Mouse (Mus musculus) heart, adult 10 weeks (tissue): ENCODE data around the gene Sec13. TPM values are rescaled to one million over a fixed set of nuclear protein-coding genes. Genes with fewer than 3 reads are reported as not detected.

Source experiments
- polyA plus RNA-seq: library from polyadenylated mRNA; stranded (reverse); fragments of 350-450 nt; fragmentation: Illumina TruSeq; extraction: RNeasy Lipid Tissue Mini Kit (QIAGEN cat#74804); gene quantifications from one replicate; pipeline ENCODE4 v1.2.3, GENCODE M21; 2014; ENCODE audit warnings: low read depth, low replicate concordance

Gene Sec13
- polyA plus RNA-seq: 93.8 TPM

GRCm38 (mm10) chr6:113740236-113741217 is at the start of gene Sec13:
Gene Sec13 (minus strand): TSS chr6:113740743.

GRCm38 (mm10) chr6:113719878-113720277 is 20.7 kb downstream of the Sec13 start, which contains the start of gene Ghrl:
Gene Ghrl (minus strand): TSS chr6:113719880.

GRCm38 (mm10) chr6:113696582-113697221 is 43.8 kb downstream of the Sec13 start, which contains the start of gene Tatdn2:
Gene Tatdn2 (plus strand): TSS chr6:113697050.

Other genes starting within 250 kb of the Sec13 start
- gene Prrt3, start 238.8 kb downstream of the Sec13 start, polyA plus RNA-seq: not detected
- 70.3 TPM for gene Emc3, start 209.1 kb downstream of the Sec13 start, polyA plus RNA-seq
- 0.08 TPM for gene Fancd2, start 209.1 kb downstream of the Sec13 start, polyA plus RNA-seq
- gene Fancd2os, start 140.0 kb downstream of the Sec13 start, polyA plus RNA-seq: not detected
- gene Brk1, start 136.0 kb downstream of the Sec13 start, polyA plus RNA-seq: 102 TPM
- 9.6 TPM for gene Vhl, start 116.8 kb downstream of the Sec13 start, polyA plus RNA-seq
- gene Irak2, start 102.3 kb downstream of the Sec13 start, polyA plus RNA-seq: 9.3 TPM
- 41.5 TPM for gene Tatdn2, start 43.7 kb downstream of the Sec13 start, polyA plus RNA-seq
- gene Ghrl, start 20.9 kb downstream of the Sec13 start, polyA plus RNA-seq: 0.84 TPM